Mouse (Mus musculus) cerebellum, adult 11 months (tissue): ENCODE measurements around the gene Tbx5.
A peak's percentile ranks its signal among the peaks of the same experiment; 100 is the strongest.
"Not testable (repeated sequence)": the region's sequence is repeated elsewhere in the genome, so short reads cannot be mapped to it uniquely, and the experiment has no call there.

Experiments used
- DNase-seq: peaks from one replicate; pipeline ENCODE4 v3.0.0; 2022

Tbx5 gene

GRCm38 (mm10) chr5:119843394-119843777 lies 10.9 kb downstream of the Tbx5 start:
- no peak for DNase-seq

GRCm38 (mm10) chr5:119844366-119844765 lies 11.9 kb downstream of the Tbx5 start:
- DNase-seq, result no peak

- no peak for DNase-seq
Observed at GRCm38 (mm10) chr5:119844994-119845393, 12.5 kb downstream of the Tbx5 start.

- DNase-seq, result no peak
Observed at GRCm38 (mm10) chr5:119857052-119857451, 24.6 kb downstream of the Tbx5 start.

GRCm38 (mm10) chr5:119861301-119861700 lies 28.8 kb downstream of the Tbx5 start:
- no peak for DNase-seq

GRCm38 (mm10) chr5:119862431-119862830 lies 30.0 kb downstream of the Tbx5 start:
- no peak for DNase-seq

GRCm38 (mm10) chr5:119866277-119867235 lies 34.1 kb downstream of the Tbx5 start:
- no peak for DNase-seq

- no peak for DNase-seq
Observed at GRCm38 (mm10) chr5:119867986-119868385, 35.5 kb downstream of the Tbx5 start.

GRCm38 (mm10) chr5:119875421-119875820 lies 43.0 kb downstream of the Tbx5 start:
- no peak for DNase-seq

GRCm38 (mm10) chr5:119877185-119877584 lies 44.7 kb downstream of the Tbx5 start:
- DNase-seq, result no peak

GRCm38 (mm10) chr5:119885595-119885994 lies 53.1 kb downstream of the Tbx5 start:
- DNase-seq, result no peak

- DNase-seq, result no peak
Observed at GRCm38 (mm10) chr5:119887381-119887780, 54.9 kb downstream of the Tbx5 start.

GRCm38 (mm10) chr5:119891960-119892359 lies 59.5 kb downstream of the Tbx5 start:
- DNase-seq, result no peak

- no peak for DNase-seq
Observed at GRCm38 (mm10) chr5:119893060-119893459, 60.6 kb downstream of the Tbx5 start.

- no peak for DNase-seq
Observed at GRCm38 (mm10) chr5:119896605-119897004, 64.1 kb downstream of the Tbx5 start.

- DNase-seq, result peak; percentile 11
Observed at GRCm38 (mm10) chr5:119916551-119917171, 84.2 kb downstream of the Tbx5 start.

- DNase-seq, result not testable (repeated sequence)
Observed at GRCm38 (mm10) chr5:119918381-119918780, 85.9 kb downstream of the Tbx5 start.

- DNase-seq, result no peak
Observed at GRCm38 (mm10) chr5:119920941-119921340, 88.5 kb downstream of the Tbx5 start.

- DNase-seq, result no peak
Observed at GRCm38 (mm10) chr5:119922229-119922628, 89.8 kb downstream of the Tbx5 start.
